Mouse (Mus musculus): Measurements from ENCODE around the gene Prima1. TPM values are rescaled to one million over a fixed set of nuclear protein-coding genes. Genes with fewer than 3 reads are reported as not detected.

Prima1 gene
- 0.19 TPM in 1 of 2 replicates, not detected in the other for polyA plus RNA-seq (2015; fragmentation: Nextera tagmentation; extraction: Ambion mirVana)

GRCm38 (mm10) chr12:103242083-103242581 is at the start of gene Prima1:
Gene Prima1 (minus strand): TSS chr12:103242150.
- Histone ChIP-seq H3K4me3 (peak within 1 kb of the TSS; percentile 79), H3K9ac (peak within 1 kb of the TSS; percentile 90), H3K9me3 (no peaks in the 10 kb centered on the region), H3K36me3 (no peaks in the 10 kb centered on the region), H3K27me3 (replicated peaks) (peaks cover 77% of the 10 kb centered on the region), H3K4me1 (peaks cover 23% of the 10 kb centered on the region), H3K27ac (replicated peaks) (peak within 1 kb of the TSS; percentile 81), H3K4me2 (peak within 1 kb of the TSS; percentile 93)
- WGBS: under 1% methylated on average over 53 of the region's 54 CpGs
- peak; percentile 50 for ATAC-seq (ENCODE audit: extremely low read depth, insufficient number of reproducible peaks, low FRiP score, low TSS enrichment)

GRCm38 (mm10) chr12:103287276-103287675 is 45.3 kb upstream of the Prima1 start:
- no peaks in the 10 kb centered on the region for H3K9me3 ChIP-seq
- 0 out of 2 replicates have a peak, but pooled peaks cover 3% of the 10 kb centered on the region for H3K27me3 ChIP-seq (replicated peaks)
- 65% methylated on average over 4 of the region's 4 CpGs for WGBS
- H3K4me2 ChIP-seq: no peak overlapping the region
- peaks cover 18% of the 10 kb centered on the region for H3K4me1 ChIP-seq
- H3K27ac ChIP-seq (replicated peaks): no peak overlapping the region
- no peak for ATAC-seq (ENCODE audit: extremely low read depth, insufficient number of reproducible peaks, low FRiP score, low TSS enrichment)
- H3K9ac ChIP-seq: no peak overlapping the region
- H3K36me3 ChIP-seq: no peaks in the 10 kb centered on the region
- H3K4me3 ChIP-seq: no peak overlapping the region

GRCm38 (mm10) chr12:103283411-103283810 is 41.5 kb upstream of the Prima1 start:
- ATAC-seq (ENCODE audit: extremely low read depth, insufficient number of reproducible peaks, low FRiP score, low TSS enrichment): no peak
- H3K36me3 ChIP-seq: no peaks in the 10 kb centered on the region
- 57% methylated on average over 3 of the region's 3 CpGs for WGBS
- no peaks in the 10 kb centered on the region for H3K9me3 ChIP-seq
- no peak overlapping the region for H3K4me2 ChIP-seq
- H3K9ac ChIP-seq: no peak overlapping the region
- no peak overlapping the region for H3K27ac ChIP-seq (replicated peaks)
- no peaks in the 10 kb centered on the region for H3K4me1 ChIP-seq
- peaks cover 6% of the 10 kb centered on the region; the same call in 1 of the 2 replicates for H3K27me3 ChIP-seq (replicated peaks)
- H3K4me3 ChIP-seq: no peak overlapping the region

GRCm38 (mm10) chr12:103282936-103283335 is 41.0 kb upstream of the Prima1 start:
- H3K4me2 ChIP-seq: no peak overlapping the region
- H3K9ac ChIP-seq: no peak overlapping the region
- H3K4me1 ChIP-seq: no peaks in the 10 kb centered on the region
- 55% methylated on average over 6 of the region's 6 CpGs for WGBS
- peaks cover 6% of the 10 kb centered on the region; the same call in 1 of the 2 replicates for H3K27me3 ChIP-seq (replicated peaks)
- H3K27ac ChIP-seq (replicated peaks): no peak overlapping the region
- no peak for ATAC-seq (ENCODE audit: extremely low read depth, insufficient number of reproducible peaks, low FRiP score, low TSS enrichment)
- no peaks in the 10 kb centered on the region for H3K9me3 ChIP-seq
- no peaks in the 10 kb centered on the region for H3K36me3 ChIP-seq
- no peak overlapping the region for H3K4me3 ChIP-seq

- Histone ChIP-seq H3K4me2 (no peak overlapping the region), H3K4me1 (no peaks in the 10 kb centered on the region), H3K27ac (replicated peaks) (no peak overlapping the region), H3K27me3 (replicated peaks) (peaks cover 6% of the 10 kb centered on the region; the same call in 1 of the 2 replicates), H3K36me3 (no peaks in the 10 kb centered on the region), H3K4me3 (no peak overlapping the region), H3K9me3 (no peaks in the 10 kb centered on the region), H3K9ac (no peak overlapping the region)
- whole genome bisulfite sequencing: 36% methylated on average over 4 of the region's 4 CpGs
- no peak for ATAC-seq (ENCODE audit: extremely low read depth, insufficient number of reproducible peaks, low FRiP score, low TSS enrichment)
Measured at GRCm38 (mm10) chr12:103281912-103282311, 40.0 kb upstream of the Prima1 start.

GRCm38 (mm10) chr12:103281491-103281890 is 39.5 kb upstream of the Prima1 start:
- 45% methylated on average over 2 of the region's 2 CpGs for WGBS
- no peak for ATAC-seq (ENCODE audit: extremely low read depth, insufficient number of reproducible peaks, low FRiP score, low TSS enrichment)
- Histone ChIP-seq H3K4me2 (no peak overlapping the region), H3K27ac (replicated peaks) (no peak overlapping the region), H3K27me3 (replicated peaks) (peaks cover 6% of the 10 kb centered on the region; the same call in 1 of the 2 replicates), H3K4me3 (no peak overlapping the region), H3K4me1 (no peaks in the 10 kb centered on the region), H3K36me3 (no peaks in the 10 kb centered on the region), H3K9ac (no peak overlapping the region), H3K9me3 (no peaks in the 10 kb centered on the region)

- Histone ChIP-seq H3K4me1 (no peaks in the 10 kb centered on the region), H3K36me3 (no peaks in the 10 kb centered on the region), H3K9me3 (no peaks in the 10 kb centered on the region), H3K27me3 (replicated peaks) (0 out of 2 replicates have a peak, but pooled peaks cover 3% of the 10 kb centered on the region), H3K27ac (replicated peaks) (no peak overlapping the region), H3K9ac (no peak overlapping the region), H3K4me2 (no peak overlapping the region), H3K4me3 (no peak overlapping the region)
- ATAC-seq (ENCODE audit: extremely low read depth, insufficient number of reproducible peaks, low FRiP score, low TSS enrichment): no peak
- 64% methylated on average over 4 of the region's 4 CpGs for WGBS
Measured at GRCm38 (mm10) chr12:103276422-103276821, 34.5 kb upstream of the Prima1 start.

GRCm38 (mm10) chr12:103273732-103274131 is 31.8 kb upstream of the Prima1 start:
- H3K9me3 ChIP-seq: no peaks in the 10 kb centered on the region

GRCm38 (mm10) chr12:103273051-103273450 is 31.1 kb upstream of the Prima1 start:
- 52% methylated on average over 6 of the region's 6 CpGs for WGBS
- Histone ChIP-seq H3K27ac (replicated peaks) (no peak overlapping the region), H3K4me2 (no peak overlapping the region), H3K4me3 (no peak overlapping the region), H3K4me1 (no peaks in the 10 kb centered on the region), H3K9ac (no peak overlapping the region), H3K27me3 (replicated peaks) (no peaks in the 10 kb centered on the region), H3K9me3 (no peaks in the 10 kb centered on the region), H3K36me3 (no peaks in the 10 kb centered on the region)
- no peak for ATAC-seq (ENCODE audit: extremely low read depth, insufficient number of reproducible peaks, low FRiP score, low TSS enrichment)

More at GRCm38 (mm10) chr12:103273732-103274131, 31.8 kb upstream of the Prima1 start:
- Histone ChIP-seq H3K36me3 (no peaks in the 10 kb centered on the region), H3K4me2 (no peak overlapping the region), H3K4me3 (no peak overlapping the region), H3K9ac (no peak overlapping the region), H3K27me3 (replicated peaks) (no peaks in the 10 kb centered on the region), H3K4me1 (no peaks in the 10 kb centered on the region), H3K27ac (replicated peaks) (no peak overlapping the region)
- 79% methylated on average over 2 of the region's 2 CpGs for WGBS
- no peak for ATAC-seq (ENCODE audit: extremely low read depth, insufficient number of reproducible peaks, low FRiP score, low TSS enrichment)

GRCm38 (mm10) chr12:103272176-103272575 is 30.2 kb upstream of the Prima1 start:
- H3K9ac ChIP-seq: no peak overlapping the region
- no peaks in the 10 kb centered on the region for H3K27me3 ChIP-seq (replicated peaks)
- ATAC-seq (ENCODE audit: extremely low read depth, insufficient number of reproducible peaks, low FRiP score, low TSS enrichment): no peak
- H3K9me3 ChIP-seq: no peaks in the 10 kb centered on the region
- H3K27ac ChIP-seq (replicated peaks): no peak overlapping the region
- H3K36me3 ChIP-seq: no peaks in the 10 kb centered on the region
- 69% methylated on average over 3 of the region's 3 CpGs for WGBS
- H3K4me1 ChIP-seq: no peaks in the 10 kb centered on the region
- H3K4me2 ChIP-seq: no peak overlapping the region
- no peak overlapping the region for H3K4me3 ChIP-seq

- no peak overlapping the region for H3K4me3 ChIP-seq
- H3K9me3 ChIP-seq: no peaks in the 10 kb centered on the region
- no peak for ATAC-seq (ENCODE audit: extremely low read depth, insufficient number of reproducible peaks, low FRiP score, low TSS enrichment)
- no peak overlapping the region for H3K27ac ChIP-seq (replicated peaks)
- no peak overlapping the region for H3K9ac ChIP-seq
- no peak overlapping the region for H3K4me2 ChIP-seq
- no peaks in the 10 kb centered on the region for H3K4me1 ChIP-seq
- no peaks in the 10 kb centered on the region for H3K36me3 ChIP-seq
- H3K27me3 ChIP-seq (replicated peaks): no peaks in the 10 kb centered on the region
- WGBS: 21% methylated on average over 3 of the region's 3 CpGs
Measured at GRCm38 (mm10) chr12:103266605-103267004, 24.7 kb upstream of the Prima1 start.
